25 mouse cellular contexts compared by ENCODE assay signal in the genomic region with DNA sequence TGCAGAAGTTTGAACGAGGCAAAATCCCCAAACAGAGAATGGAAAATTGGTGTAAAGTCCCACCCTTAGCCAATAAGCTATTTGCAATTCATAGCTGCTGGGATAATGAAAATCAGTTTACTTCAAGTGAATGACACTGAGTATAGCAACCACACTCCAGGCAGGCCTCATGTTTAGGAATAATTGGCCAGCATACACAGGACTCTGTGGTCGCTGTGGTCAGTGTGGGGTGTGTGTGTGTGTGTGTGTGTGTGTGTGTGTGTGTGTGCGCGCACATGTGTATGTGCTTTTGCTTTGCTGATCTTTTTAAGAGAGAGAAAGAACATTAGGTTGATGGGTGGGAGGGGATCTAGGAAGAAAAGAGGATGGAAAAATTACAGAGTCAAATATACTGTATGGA.
DNase-seq lines count a peak whose midpoint lies in the region; ATAC-seq and TF ChIP-seq lines count a peak whose summit lies in the region.
"Had no signal": no experiment of that assay in that cellular context is flagged by ENCODE, and none has a peak within 500 bp of the region (broad histone marks: within the 10 kb centered on the region; RNA-seq: fewer than 3 reads in every experiment).

No protein-coding gene starts in this region.

- DNase-seq in forebrain, embryonic 11.5 days (ENCODE audit: low spot score): no peak
- DNase-seq in midbrain, embryonic 11.5 days (ENCODE audit: low spot score, missing footprints): no peak
- DNase-seq in midbrain, postnatal 0 days (ENCODE audit: low spot score): no peak
- DNase-seq: adrenal gland, adult 8-10 months; adrenal gland, postnatal 14 days; adrenal gland, postnatal 36 days; B cell, adult 2 months; cerebellum, adult 11-12 months; cerebellum, adult 2 months; cerebellum, adult 9-10 months; cerebellum, postnatal 10 days; cerebellum, postnatal 25 days; forebrain, postnatal 0 days had no signal

- WGBS in forebrain, embryonic 16.5 days: 70% methylated on average over 4 of the region's 4 CpGs
- WGBS in forebrain, embryonic 11.5 days: 89% methylated on average over 4 of the region's 4 CpGs
- 91% methylated on average over 4 of the region's 4 CpGs for WGBS in midbrain, embryonic 11.5 days
- WGBS in midbrain, embryonic 16.5 days: 77% methylated on average over 4 of the region's 4 CpGs
- 74% methylated on average over 4 of the region's 4 CpGs for WGBS in midbrain, embryonic 13.5 days
- 80% methylated on average over 4 of the region's 4 CpGs for WGBS in midbrain, postnatal 0 days

- H3K9ac ChIP-seq in forebrain, embryonic 16.5 days (replicated peaks; ENCODE audit: low read depth, low read length): no peak overlapping the region
- no peak overlapping the region for H3K9ac ChIP-seq in forebrain, embryonic 11.5 days (ENCODE audit: low read length)
- H3K9ac ChIP-seq in midbrain, embryonic 11.5 days (ENCODE audit: low read length): no peak overlapping the region
- H3K9ac ChIP-seq in midbrain, embryonic 16.5 days (ENCODE audit: low read depth, low read length): no peak overlapping the region
- no peak overlapping the region for H3K9ac ChIP-seq in midbrain, embryonic 13.5 days (replicated peaks)
- no peak overlapping the region for H3K9ac ChIP-seq in midbrain, postnatal 0 days (replicated peaks; ENCODE audit: low read length, poor library complexity, severe bottlenecking)
- H3K9ac ChIP-seq: embryonic facial prominence, embryonic 12.5 days; forebrain, embryonic 12.5 days; forebrain, postnatal 0 days had no signal

- no peak for TF ChIP-seq CTCF in midbrain, postnatal 0 days (IDR thresholded peaks at IDR 0.05)

- peak; percentile 40; the same call in 1 of the 2 replicates for ATAC-seq in forebrain, embryonic 16.5 days
- no peak for ATAC-seq in forebrain, embryonic 11.5 days (replicated peaks; ENCODE audit: low FRiP score)
- 0 out of 2 replicates have a peak, but pooled peaks have one; percentile 61 for ATAC-seq in midbrain, embryonic 11.5 days (ENCODE audit: low FRiP score)
- no peak for ATAC-seq in midbrain, embryonic 16.5 days
- ATAC-seq in midbrain, embryonic 13.5 days: peak; percentile 40; the same call in 1 of the 2 replicates
- ATAC-seq in midbrain, postnatal 0 days (ENCODE audit: low FRiP score): no peak
- ATAC-seq: activated CD4-positive, CD25-positive, alpha-beta regulatory T cell, adult 4 months; CD4-positive, CD25-positive, alpha-beta regulatory T cell, adult 4 months; forebrain, embryonic 14.5 days; forebrain, postnatal 0 days; Patski had no signal

- no peak overlapping the region for H3K4me3 ChIP-seq in forebrain, embryonic 16.5 days (replicated peaks; ENCODE audit: low read length)
- H3K4me3 ChIP-seq in forebrain, embryonic 11.5 days (ENCODE audit: low read depth, low read length): no peak overlapping the region
- no peak overlapping the region for H3K4me3 ChIP-seq in midbrain, embryonic 11.5 days (ENCODE audit: low read depth, low read length)
- no peak overlapping the region for H3K4me3 ChIP-seq in midbrain, embryonic 16.5 days (ENCODE audit: low read depth, low read length)
- H3K4me3 ChIP-seq in midbrain, embryonic 13.5 days (replicated peaks): no peak overlapping the region
- no peak overlapping the region for H3K4me3 ChIP-seq in midbrain, postnatal 0 days (ENCODE audit: low read depth, low read length)
- H3K4me3 ChIP-seq: embryonic facial prominence, embryonic 10.5 days; embryonic facial prominence, embryonic 12.5 days; forebrain, embryonic 12.5 days had no signal

- peaks cover 7% of the 10 kb centered on the region for H3K4me1 ChIP-seq in forebrain, embryonic 16.5 days (replicated peaks; ENCODE audit: control insufficient read depth, insufficient read depth, low read length)
- peaks cover 4% of the 10 kb centered on the region; the same call in 1 of the 2 replicates for H3K4me1 ChIP-seq in forebrain, embryonic 11.5 days (replicated peaks; ENCODE audit: control insufficient read depth, insufficient read depth, low read length)
- peaks cover 10% of the 10 kb centered on the region; the same call in 1 of the 2 replicates for H3K4me1 ChIP-seq in midbrain, embryonic 11.5 days (ENCODE audit: control insufficient read depth, insufficient read depth, low read length)
- peaks cover 8% of the 10 kb centered on the region for H3K4me1 ChIP-seq in midbrain, embryonic 16.5 days (ENCODE audit: control insufficient read depth, insufficient read depth, low read length)
- H3K4me1 ChIP-seq in midbrain, embryonic 13.5 days (replicated peaks): peaks cover 23% of the 10 kb centered on the region
- H3K4me1 ChIP-seq in midbrain, postnatal 0 days (ENCODE audit: insufficient read depth, low read length): 0 out of 2 replicates have a peak, but pooled peaks cover 3% of the 10 kb centered on the region

- no peak overlapping the region for H3K27ac ChIP-seq in forebrain, embryonic 16.5 days (ENCODE audit: low read length)
- no peak overlapping the region for H3K27ac ChIP-seq in forebrain, embryonic 11.5 days (ENCODE audit: low read depth, low read length)
- no peak overlapping the region for H3K27ac ChIP-seq in midbrain, embryonic 11.5 days (ENCODE audit: low read depth, low read length)
- no peak overlapping the region for H3K27ac ChIP-seq in midbrain, embryonic 16.5 days (ENCODE audit: low read length)
- no peak overlapping the region for H3K27ac ChIP-seq in midbrain, embryonic 13.5 days
- H3K27ac ChIP-seq in midbrain, postnatal 0 days (ENCODE audit: low read depth, low read length): no peak overlapping the region
- H3K27ac ChIP-seq: embryonic facial prominence, embryonic 10.5 days; embryonic facial prominence, embryonic 12.5 days; forebrain, embryonic 12.5 days had no signal

- no peaks in the 10 kb centered on the region for H3K27me3 ChIP-seq in forebrain, embryonic 16.5 days (replicated peaks; ENCODE audit: control insufficient read depth, insufficient read depth, low read length)
- H3K27me3 ChIP-seq in forebrain, embryonic 11.5 days (ENCODE audit: control insufficient read depth, insufficient read depth, low read length): no peaks in the 10 kb centered on the region
- H3K27me3 ChIP-seq in midbrain, embryonic 11.5 days (ENCODE audit: control insufficient read depth, insufficient read depth, low read length): no peaks in the 10 kb centered on the region
- H3K27me3 ChIP-seq in midbrain, embryonic 16.5 days (ENCODE audit: control insufficient read depth, insufficient read depth, low read depth, low read length): no peaks in the 10 kb centered on the region
- H3K27me3 ChIP-seq in midbrain, embryonic 13.5 days: no peaks in the 10 kb centered on the region
- no peaks in the 10 kb centered on the region for H3K27me3 ChIP-seq in midbrain, postnatal 0 days (ENCODE audit: insufficient read depth, low read length)
- H3K27me3 ChIP-seq: CH12.LX; embryonic facial prominence, embryonic 12.5 days; forebrain, embryonic 12.5 days; Patski had no signal

- no peaks in the 10 kb centered on the region for H3K36me3 ChIP-seq in forebrain, embryonic 16.5 days (ENCODE audit: control insufficient read depth, insufficient read depth)
- no peaks in the 10 kb centered on the region for H3K36me3 ChIP-seq in forebrain, embryonic 11.5 days (ENCODE audit: control insufficient read depth, insufficient read depth, low read length)
- no peaks in the 10 kb centered on the region for H3K36me3 ChIP-seq in midbrain, embryonic 11.5 days (ENCODE audit: control insufficient read depth, insufficient read depth, low read length)
- H3K36me3 ChIP-seq in midbrain, embryonic 16.5 days (ENCODE audit: control insufficient read depth, insufficient read depth, low read length): no peaks in the 10 kb centered on the region
- no peaks in the 10 kb centered on the region for H3K36me3 ChIP-seq in midbrain, embryonic 13.5 days
- H3K36me3 ChIP-seq in midbrain, postnatal 0 days (ENCODE audit: insufficient read depth, low read length): no peaks in the 10 kb centered on the region
- H3K36me3 ChIP-seq: embryonic facial prominence, embryonic 10.5 days; embryonic facial prominence, embryonic 12.5 days; forebrain, embryonic 12.5 days; G1E had no signal

- H3K9me3 ChIP-seq in forebrain, embryonic 16.5 days (ENCODE audit: control insufficient read depth, low read length): no peaks in the 10 kb centered on the region
- no peaks in the 10 kb centered on the region for H3K9me3 ChIP-seq in forebrain, embryonic 11.5 days (ENCODE audit: control insufficient read depth, low read length)
- no peaks in the 10 kb centered on the region for H3K9me3 ChIP-seq in midbrain, embryonic 11.5 days (ENCODE audit: control insufficient read depth, low read length)
- no peaks in the 10 kb centered on the region for H3K9me3 ChIP-seq in midbrain, embryonic 16.5 days (replicated peaks; ENCODE audit: control insufficient read depth, low read length, poor library complexity, severe bottlenecking)
- no peaks in the 10 kb centered on the region for H3K9me3 ChIP-seq in midbrain, embryonic 13.5 days
- H3K9me3 ChIP-seq in midbrain, postnatal 0 days (ENCODE audit: low read length): no peaks in the 10 kb centered on the region
- H3K9me3 ChIP-seq: embryonic facial prominence, embryonic 12.5 days; forebrain, embryonic 12.5 days had no signal

- no peak overlapping the region for H3K4me2 ChIP-seq in forebrain, embryonic 16.5 days (ENCODE audit: low read length)
- no peak overlapping the region for H3K4me2 ChIP-seq in forebrain, embryonic 11.5 days (ENCODE audit: low read depth, low read length, severe bottlenecking)
- H3K4me2 ChIP-seq in midbrain, embryonic 11.5 days: no peak overlapping the region
- H3K4me2 ChIP-seq in midbrain, embryonic 16.5 days (ENCODE audit: low read length): no peak overlapping the region
- no peak overlapping the region for H3K4me2 ChIP-seq in midbrain, embryonic 13.5 days (replicated peaks)
- no peak overlapping the region for H3K4me2 ChIP-seq in midbrain, postnatal 0 days (ENCODE audit: low read depth, low read length, poor library complexity, severe bottlenecking)
- H3K4me2 ChIP-seq: embryonic facial prominence, embryonic 12.5 days; forebrain, embryonic 12.5 days had no signal

Comparison
In these comparisons a context has a peak if more than half of its experiments do, and no peak if none do; other contexts are left out.
1. ATAC-seq: peak in forebrain, embryonic 16.5 days (single experiment), midbrain, embryonic 11.5 days (single experiment) and midbrain, embryonic 13.5 days (single experiment); none in forebrain, embryonic 11.5 days (single experiment), midbrain, embryonic 16.5 days (single experiment) and midbrain, postnatal 0 days (single experiment).